Mouse (Mus musculus) layer of hippocampus, postnatal 10 days (tissue): ENCODE measurements around the gene Rbfox1. TPM values are rescaled to one million over a fixed set of nuclear protein-coding genes. Genes with fewer than 3 reads are reported as not detected.

Experiments
- DNase-seq, 2 experiments: peaks; one replicate each; pipeline ENCODE4 v3.0.0; 2021; ENCODE audit warnings: low spot score in 2 of 2
- total RNA-seq, 2 experiments: library from RNA; stranded (reverse); gene quantifications; 2 replicates each; pipeline ENCODE4 v1.2.3; 2021

Gene Rbfox1
- total RNA-seq, 2 experiments from 2014 or later, result 275 to 280 TPM

DNA sequence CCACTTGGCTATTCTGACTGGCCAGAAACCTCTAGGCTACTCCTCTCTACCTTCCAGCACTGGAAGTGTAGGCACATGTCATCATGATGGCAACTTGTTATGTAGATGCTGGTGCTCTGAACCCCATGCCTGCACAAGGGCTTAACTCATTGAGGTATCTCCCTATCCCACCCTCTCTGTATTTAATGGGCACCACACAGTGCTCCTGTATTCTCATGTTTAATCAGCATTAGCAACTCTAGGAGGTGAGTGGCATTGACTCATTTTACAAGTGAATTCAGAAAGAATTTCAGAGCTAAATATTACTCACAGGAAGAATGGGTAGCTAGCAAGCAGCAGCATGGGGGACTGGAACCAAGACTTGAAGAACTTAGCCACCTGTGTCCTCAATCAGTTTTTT is 321.3 kb downstream of the Rbfox1 start:
- DNase-seq, result no peak

DNA sequence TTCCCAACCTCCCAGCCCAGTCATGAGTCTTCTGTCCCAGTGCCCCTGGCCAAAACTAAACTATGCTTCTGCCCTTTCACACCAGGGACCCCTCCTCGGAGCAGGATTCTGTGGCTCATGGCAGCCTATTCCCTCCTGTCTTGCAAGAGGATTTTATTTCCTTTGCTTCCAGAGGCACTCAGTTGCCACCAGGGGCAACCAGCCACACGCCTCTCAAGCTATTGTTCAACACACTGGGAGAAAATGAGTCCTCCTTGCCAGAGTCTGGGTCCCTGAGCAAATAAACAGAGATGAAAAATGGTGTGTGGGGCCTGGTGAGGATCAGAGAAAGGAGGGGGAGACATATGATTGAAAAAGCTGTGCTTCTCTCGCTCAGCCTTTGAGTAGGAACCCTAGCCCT is 327.8 kb downstream of the Rbfox1 start:
- DNase-seq, result no peak

DNA sequence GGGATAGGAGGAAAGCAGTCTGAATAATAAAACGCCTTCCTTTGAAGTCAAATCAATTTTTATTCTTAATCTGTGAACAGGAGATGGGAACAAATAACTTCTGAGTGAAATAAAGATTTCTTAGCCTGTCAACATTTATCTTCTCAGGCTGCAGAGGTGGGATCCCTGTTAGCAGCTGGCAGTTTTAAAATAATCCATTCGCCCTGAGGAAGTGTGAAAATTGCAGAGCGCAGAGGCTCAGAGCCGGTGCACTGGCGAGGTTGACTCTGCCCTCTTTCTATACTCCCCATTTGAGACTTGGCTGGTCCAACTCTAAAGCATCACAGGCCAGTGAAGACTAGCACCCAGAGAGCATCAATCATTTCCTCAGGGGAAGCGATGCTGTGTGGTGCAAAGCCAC is 342.3 kb downstream of the Rbfox1 start:
- no peak for DNase-seq

DNA sequence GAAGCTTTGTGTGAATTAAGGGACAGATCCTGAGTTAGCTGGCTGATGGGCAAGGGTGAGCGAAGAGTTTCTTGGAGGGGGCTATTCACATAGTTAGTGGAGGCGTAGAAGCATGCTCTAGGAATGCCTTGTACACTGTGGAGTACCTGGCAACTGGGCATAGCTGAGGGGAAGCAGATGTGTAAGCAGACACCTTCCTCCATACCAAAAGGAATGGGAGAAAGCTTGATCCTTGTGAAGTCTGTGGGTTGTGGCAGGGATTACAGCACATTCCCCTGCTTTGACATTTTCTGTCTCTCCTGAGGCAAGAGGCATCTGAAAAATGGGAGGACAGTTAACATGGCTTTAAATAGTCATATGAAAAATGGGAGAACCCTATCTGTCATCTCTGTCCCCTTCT is 347.8 kb downstream of the Rbfox1 start:
- DNase-seq, result no peak

DNA sequence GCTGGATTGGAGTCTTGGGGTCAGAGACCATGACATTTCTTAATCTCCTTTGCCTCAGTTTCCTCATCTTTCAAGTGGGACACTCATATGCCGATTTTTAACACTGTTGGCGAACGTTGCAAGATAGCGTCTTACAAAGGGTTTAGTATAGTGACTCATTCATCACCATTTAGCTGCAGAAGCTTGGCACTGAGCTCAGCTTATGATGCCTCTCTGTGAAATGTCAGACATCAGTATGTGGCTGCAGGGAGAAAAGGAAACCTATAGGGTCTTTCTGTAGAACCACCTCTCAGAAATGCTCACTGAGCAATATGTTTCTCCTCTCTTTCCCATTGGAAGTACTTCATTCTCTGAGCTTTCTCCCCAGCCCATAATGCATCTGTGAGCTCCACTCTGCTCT is 356.2 kb downstream of the Rbfox1 start:
- DNase-seq, result no peak

DNA sequence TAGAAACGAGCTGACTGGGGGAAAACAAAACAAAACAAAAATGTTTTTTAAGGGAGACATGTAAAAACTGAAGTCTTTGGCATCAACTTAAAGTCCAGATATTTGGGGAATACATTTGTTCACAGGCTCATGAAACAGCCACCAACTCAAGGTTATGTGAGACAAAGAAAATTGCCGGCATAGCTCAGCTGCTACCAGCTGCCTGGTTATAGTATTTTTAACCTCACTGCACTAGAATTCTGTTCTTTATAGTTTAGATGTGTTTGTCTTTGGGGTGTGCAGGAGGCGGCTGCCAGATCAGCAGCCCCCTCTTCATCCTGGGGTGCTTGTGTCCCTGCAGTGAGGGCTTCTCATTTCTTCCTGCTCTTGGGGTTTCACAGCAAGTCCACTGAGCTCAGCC is 357.3 kb downstream of the Rbfox1 start:
- DNase-seq, result no peak

DNA sequence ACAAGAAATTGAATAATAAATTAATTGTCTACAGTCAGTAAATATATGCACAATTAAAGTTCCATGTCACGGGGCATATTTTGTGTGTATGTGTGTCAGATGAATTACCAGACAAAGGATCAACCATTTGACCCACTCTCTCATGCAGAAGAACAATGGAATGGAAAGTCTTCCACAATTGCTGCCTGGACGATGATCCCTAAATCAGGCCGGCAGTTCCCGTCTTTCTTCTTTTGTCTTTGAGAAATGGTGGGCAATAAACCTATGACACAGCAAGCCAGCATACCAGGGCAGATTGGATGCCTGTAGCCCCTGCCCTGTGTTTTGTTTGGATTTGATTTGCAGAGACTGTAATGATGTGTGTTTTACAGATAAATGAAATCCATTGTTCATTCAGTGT is 362.4 kb downstream of the Rbfox1 start:
- DNase-seq, result no peak

DNA sequence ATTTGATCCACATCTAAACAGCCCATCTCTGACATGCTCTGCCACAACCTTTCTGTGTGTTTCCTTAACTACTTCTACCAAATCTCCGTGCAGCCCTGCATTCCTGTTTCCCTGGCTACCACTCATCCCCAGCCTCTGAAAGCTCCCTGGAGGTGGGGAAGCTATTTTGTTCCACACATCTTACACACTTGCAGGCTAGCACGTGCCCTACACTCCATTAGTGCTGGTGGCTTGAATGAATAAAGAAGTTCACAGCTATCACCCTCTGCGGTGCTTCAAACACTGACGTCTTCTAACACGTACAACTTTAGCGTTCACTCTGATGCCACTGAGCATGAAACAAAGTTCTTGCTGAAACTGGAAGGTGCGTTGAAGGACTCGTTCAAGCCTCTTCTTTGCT is 379.4 kb downstream of the Rbfox1 start:
- no peak for DNase-seq

DNA sequence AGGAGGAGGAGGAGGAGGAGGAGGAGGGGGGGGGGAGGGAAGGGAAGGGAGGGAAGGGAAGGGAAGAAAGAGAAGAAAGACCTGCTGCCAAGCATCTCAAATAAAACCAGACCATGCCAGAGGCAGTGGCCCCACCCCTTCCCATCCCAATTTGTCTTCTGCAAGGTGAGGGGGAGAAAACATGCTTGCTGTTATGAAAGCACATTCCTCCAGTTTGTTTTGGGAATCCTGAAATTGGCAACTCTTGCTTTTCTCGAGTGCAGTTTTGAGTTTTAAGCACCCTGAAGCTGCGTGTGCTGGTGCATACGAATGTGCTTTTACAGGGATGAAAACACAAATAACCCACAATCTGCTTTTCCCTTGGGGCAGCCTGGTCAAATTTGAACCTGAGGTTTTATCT is 380.5 kb downstream of the Rbfox1 start:
- no peak for DNase-seq

DNA sequence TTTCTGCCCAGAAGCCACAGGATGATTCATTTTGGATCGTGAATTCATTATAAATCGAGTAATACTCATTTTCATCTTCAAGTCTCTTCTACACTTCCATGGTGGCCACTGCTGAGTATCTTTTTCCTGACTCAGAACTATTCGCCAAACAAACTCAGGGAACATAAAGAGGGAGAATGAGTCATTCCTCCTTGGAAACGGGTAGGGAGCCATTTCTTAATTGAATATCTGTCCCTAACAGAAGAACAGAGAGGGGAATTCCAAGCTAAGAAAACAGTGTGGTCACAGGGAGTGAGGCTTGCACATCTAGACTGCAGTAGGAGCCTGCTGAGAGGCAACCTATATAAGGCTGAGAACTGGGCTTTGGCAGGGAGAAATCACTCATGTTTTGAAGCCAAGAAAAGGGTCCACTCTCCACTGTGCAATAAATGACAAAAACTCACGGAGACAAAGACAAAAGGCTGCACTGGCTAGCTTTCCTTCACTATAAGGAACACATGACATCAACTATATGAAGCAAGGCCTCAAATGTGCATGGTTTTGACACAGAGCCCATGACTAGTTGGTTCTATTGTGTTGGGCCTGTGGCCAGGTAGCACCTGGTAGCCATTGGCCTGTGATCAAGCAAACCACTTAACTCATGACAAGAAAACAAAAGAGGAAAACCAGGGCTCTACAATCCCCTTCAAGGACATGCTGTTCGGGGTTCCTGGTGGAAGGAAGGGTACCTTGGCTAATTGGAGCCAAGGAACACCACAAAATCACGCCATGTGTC is 386.6 kb downstream of the Rbfox1 start:
- DNase-seq, result no peak

DNA sequence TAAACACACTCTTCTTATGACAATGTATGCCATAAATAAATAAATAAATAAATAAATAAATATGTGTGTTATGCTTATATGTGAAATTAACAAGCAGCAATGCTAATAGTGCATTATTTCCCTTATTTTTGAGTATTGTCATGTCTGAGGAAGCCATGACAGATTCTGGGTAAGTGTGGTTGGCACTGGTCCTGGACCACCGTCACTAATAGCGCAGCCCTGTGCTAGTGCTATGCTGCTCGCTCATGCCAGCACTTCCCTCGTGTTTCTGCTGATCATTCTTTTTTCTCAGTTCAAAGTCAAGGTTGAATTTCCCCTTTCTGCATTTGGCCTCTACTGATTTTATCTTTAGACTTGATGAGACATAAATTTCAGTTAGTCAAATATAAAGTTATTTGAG is 398.3 kb downstream of the Rbfox1 start:
- DNase-seq, result no peak

DNA sequence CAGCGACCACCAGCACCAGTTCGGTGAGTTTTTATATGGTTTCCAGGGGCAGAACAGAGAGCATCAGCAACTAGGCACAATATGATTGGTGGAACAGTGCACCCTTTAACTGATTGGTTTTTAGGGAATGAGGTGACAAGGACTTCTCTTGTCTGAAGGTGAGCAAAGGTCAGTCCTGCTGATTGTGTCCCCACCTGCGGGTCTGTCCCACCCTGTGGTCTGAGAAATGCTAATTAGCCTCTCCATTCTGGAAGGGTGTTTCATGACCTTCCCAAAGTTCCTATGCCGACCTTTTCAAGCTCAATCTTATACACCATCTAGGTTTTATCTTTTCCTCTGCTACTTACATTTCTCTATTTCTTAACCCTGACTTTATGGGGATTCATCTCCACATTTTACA is 399.2 kb downstream of the Rbfox1 start:
- DNase-seq, result no peak

DNA sequence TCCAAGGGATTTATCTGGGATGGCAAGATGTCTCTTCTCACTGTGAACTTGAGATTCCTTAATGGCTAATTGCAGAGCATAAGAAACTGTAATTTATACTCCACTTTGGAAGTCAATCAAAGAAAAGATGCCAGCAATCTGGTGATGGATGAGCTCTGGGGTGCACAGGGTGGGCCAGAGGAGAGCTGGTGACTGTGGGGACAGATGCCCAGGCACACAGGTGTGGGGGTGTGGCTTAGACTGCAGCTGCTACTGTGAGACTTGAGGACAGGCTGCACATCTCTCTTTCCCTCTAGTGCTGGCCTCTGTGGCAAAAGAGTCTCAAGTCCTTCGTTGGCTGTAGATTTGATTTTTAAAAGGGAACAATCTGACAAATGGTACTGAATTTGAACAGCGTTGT is 402.5 kb downstream of the Rbfox1 start:
- no peak for DNase-seq

DNA sequence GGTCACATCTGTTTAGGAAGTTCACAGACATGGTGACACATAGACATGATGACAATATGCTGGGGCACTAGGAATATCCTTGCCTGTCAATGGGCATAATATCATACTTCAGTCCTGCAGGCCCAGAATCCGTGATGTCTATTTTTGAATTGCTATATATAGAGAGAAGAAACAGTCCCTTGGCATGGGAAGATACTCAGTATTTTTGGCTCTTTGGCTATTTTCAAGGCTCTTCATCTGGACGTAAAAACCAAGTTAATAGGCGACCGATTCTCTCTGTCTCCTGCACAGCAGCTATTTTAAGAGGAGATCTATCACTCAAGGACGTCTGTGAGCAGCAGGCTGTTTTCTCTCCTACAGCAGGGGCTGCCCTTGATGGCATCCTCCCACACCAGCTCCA is 415.0 kb downstream of the Rbfox1 start:
- no peak for DNase-seq

DNA sequence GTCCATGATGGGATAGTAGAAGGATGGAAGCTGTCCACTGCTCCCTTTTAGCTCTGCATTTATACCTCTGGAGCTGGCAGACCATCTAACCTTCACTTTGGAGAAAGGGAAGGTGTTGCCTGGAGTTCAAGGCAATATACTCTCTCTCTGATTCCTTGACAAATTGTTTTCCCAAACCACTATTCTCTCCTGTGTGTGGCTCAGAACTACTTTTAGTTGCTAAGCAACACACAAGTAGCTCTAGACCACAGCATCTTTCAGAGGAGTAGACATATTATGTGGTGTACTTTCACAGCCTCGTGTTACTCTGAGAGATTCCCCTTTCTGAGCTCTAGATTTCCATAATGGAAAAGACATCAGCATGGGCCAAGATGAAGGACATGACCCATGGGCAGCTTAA is 417.9 kb downstream of the Rbfox1 start:
- DNase-seq, result no peak

DNA sequence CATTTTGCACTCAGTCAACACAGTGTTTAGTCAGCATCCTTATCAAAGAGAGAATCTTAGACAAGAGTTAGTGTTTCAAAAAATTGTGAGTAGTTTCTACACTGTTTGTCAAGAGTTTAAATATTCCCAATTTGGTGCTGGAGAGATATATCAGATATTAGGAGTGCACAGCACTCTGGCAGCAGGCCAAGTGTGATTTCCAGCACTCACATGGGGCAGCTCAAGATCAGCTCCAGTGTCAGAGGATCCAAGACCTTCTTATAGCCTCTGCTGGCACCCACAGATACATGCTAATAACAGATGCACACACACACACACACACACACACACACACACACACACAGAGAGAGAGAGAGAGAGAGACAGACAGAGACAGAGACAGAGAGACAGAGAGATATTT is 424.8 kb downstream of the Rbfox1 start:
- no peak for DNase-seq

DNA sequence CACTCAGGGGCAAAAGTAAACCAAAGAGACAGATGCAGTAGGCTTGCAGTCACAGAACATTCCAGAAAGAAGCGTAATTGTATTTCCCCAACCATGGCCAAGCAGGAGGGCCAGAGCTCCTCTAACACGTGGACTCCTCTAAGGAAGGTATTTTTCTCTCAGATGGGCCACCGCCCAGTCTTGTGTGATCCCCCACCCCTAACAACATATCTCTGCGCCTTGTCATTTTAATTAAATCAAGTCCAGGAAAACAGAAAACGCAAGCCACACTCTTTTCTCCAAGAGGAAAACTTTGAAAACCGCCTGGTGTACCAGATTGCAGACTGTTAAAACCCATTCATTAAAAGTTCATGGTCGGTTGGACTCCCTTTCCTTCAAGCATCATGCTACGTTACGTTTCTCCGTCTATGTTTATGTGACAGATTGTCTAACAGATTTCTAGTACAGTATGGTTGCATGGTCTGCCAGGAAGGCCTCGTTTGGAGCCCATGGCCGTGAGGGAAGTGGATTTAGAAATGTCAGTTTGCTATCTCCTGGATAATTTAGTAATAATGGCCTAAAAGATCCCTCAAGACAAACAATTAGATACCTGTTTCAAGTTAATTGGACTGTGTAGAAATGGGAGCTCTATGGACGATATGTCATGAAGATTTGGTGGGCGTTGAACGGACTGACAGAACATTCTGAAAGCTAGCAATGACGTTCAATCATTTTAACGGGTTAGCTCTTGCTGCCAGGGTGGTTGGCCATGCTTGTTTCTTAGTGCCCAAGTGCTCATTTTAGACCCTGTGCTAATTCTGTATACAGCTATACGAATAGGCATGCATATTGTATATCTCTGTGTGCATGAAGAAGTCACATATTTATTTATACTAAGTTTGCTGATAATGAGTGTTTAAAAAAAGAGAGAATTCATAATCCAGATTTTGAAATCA is 425.9 kb downstream of the Rbfox1 start:
- no peak for DNase-seq

DNA sequence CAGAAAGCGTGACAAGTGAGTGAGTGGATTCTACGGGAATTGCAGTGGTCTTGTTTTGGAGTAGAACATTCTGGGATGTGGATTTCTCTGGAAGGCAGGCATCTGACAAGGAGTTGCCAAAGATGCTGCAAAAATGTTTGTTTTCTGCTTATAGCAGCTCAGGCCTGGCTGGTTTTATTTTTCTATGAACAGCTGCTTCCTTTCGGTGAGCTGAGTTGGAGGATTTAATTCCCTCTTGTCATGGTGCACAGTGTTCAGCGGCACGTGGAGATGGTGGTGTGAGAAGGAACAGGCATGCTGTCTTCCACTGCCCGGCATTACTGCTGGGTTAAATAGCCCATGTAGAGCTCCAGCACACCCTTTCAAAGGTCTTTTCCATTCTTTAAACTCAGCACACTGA is 428.5 kb downstream of the Rbfox1 start:
- no peak for DNase-seq

DNA sequence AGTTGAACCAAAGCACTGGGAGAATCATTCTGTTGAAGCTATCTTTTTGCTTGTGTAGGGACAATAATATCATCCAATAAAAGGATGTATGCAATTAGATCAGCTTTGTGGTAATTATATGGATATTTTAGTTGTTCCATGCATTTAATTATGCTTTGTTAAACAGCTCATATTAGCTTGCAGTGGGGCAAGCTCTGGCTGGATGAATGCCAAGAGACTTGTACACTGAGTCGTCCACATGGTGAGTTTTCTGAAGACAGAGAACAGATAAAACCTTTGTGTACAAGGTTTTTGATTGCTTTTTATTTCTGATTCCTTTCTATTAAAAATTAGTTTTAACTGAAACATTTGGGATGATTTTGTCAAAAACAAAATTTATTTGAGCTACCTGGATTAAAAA is 439.7 kb downstream of the Rbfox1 start:
- no peak for DNase-seq

DNA sequence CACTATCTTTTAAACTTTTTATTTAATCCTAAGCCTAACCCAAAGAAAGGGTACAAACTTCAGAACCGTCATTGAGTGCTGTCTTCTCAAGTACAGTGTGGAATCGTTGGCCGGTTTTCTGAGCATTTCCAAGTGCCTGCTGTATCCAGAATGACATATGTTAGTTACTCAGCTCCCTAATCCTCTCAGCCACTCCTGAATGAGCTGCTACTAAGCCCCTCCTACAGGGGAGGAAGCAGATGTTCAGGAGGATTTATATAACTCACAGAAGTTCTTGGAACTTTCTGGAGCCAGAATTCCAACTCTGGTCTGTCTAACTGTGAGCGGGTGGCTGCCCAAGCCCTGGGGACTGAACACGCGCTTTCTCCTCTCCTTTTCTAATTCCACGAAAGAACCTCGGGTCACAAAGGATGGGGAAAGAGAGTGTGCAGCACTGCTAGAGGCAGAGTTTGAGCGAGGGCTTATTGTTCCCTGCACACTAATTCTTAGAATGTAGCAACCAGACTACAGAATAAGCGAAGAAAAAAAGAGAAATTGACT is 446.3 kb downstream of the Rbfox1 start:
- DNase-seq, result no peak

DNA sequence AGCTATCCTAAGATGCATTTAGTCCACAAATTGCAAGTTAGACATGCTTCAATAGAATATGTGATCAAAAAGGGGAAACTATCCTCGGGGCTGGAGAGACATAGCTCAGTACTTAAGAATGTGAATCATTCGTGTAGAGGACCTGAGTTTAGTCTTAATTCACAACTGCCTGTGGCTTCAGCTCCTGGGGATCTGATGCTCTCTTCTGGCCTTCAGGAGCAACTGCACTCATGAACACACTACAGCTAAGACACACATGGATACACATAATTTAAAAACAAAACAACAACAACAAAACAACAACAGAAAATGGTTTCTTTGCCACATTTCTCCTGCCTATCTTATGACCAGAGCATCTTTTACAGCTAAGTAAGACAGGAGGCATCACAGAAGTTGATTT is 448.1 kb downstream of the Rbfox1 start:
- no peak for DNase-seq

DNA sequence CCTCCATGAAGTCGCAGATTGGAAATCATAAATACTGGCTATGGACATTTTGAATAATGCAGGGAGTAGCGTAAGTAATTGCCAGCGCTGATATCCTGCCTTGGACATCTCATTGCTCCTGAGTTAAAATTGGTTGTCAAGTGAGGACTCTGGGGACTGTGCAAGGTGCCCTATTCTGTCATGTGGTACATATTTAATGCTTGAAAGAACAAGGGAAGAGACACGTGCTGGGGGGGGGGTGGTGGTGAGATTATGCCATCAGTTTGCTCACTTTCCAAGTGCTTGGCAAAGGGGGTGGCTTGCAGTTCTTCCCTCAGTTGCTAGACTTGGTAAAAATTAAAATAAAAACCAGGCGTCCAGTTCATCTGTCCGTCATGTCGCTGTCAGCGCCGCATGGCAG is 462.9 kb downstream of the Rbfox1 start:
- no peak for DNase-seq
